Mouse (Mus musculus) embryonic stem cell, embryonic (primary cell): ENCODE data around the gene Ms4a6b.
"Not testable (repeated sequence)": the region's sequence is repeated elsewhere in the genome, so short reads cannot be mapped to it uniquely, and the experiment has no call there.

ENCODE experiments used
- CTCF ChIA-PET, 4 experiments: fragments of 300-600 bp in 2 of 4; fragments of 350-600 bp in 2 of 4; sonication (Branson Sonifier 250); formaldehyde crosslinking; loops; one replicate each; lab custom pipeline; 2022; ENCODE audit warnings: inconsistent platforms in 2 of 4; lab: Charles Lee
- POLR2A ChIA-PET, 4 experiments: fragments of 300-600 bp in 2 of 4; fragments of 350-600 bp in 2 of 4; sonication (Branson Sonifier 250); formaldehyde crosslinking; loops; one replicate each; lab custom pipeline; 2022; ENCODE audit warnings: antibody characterized with exemption in 4 of 4, inconsistent platforms in 1 of 4; lab: Charles Lee

Ms4a6b gene

GRCm38 (mm10) chr19:11518356-11518755 is 2.0 kb downstream of the Ms4a6b start:
- CTCF ChIA-PET, POLR2A ChIA-PET: not testable (repeated sequence)

- ChIA-PET POLR2A (no interaction called here), CTCF (no interaction called here)
These were observed 3.8 kb downstream of the Ms4a6b start for GRCm38 (mm10) chr19:11520146-11520545.

- ChIA-PET POLR2A (no interaction called here), CTCF (no interaction called here)
These were observed 17.1 kb downstream of the Ms4a6b start for GRCm38 (mm10) chr19:11533421-11533820.

GRCm38 (mm10) chr19:11533888-11534445 is 17.7 kb downstream of the Ms4a6b start:
- ChIA-PET POLR2A (no interaction called here), CTCF (no interaction called here)

GRCm38 (mm10) chr19:11536593-11536992 is 20.3 kb downstream of the Ms4a6b start, which contains the start of gene Ms4a4d:
Gene Ms4a4d, plus strand, starts transcription at chr19:11536801.
- CTCF ChIA-PET, result no interaction called here
- POLR2A ChIA-PET, result interaction anchor here in 1 of 4 experiments (0.9 kb wide), 1 partner anchor 238 kb away, joined by 3 read pairs; no protein-coding TSS in a partner anchor

- CTCF ChIA-PET, result no interaction called here
These were observed 21.0 kb downstream of the Ms4a6b start for GRCm38 (mm10) chr19:11537336-11537735.

GRCm38 (mm10) chr19:11540166-11540821 is 24.0 kb downstream of the Ms4a6b start:
- CTCF ChIA-PET, POLR2A ChIA-PET: not testable (repeated sequence)

More at GRCm38 (mm10) chr19:11537336-11537735, 21.0 kb downstream of the Ms4a6b start:
- POLR2A ChIA-PET, result interaction anchor here in 1 of 4 experiments (0.6 to 0.9 kb wide), 2 partner anchors 64 to 238 kb away, joined by 3 to 6 read pairs; no protein-coding TSS in a partner anchor

- CTCF ChIA-PET, POLR2A ChIA-PET: not testable (repeated sequence)
These were observed 28.1 kb downstream of the Ms4a6b start for GRCm38 (mm10) chr19:11544383-11544782.

- POLR2A ChIA-PET, result interaction anchor here in 1 of 4 experiments (0.7 kb wide), 1 partner anchor 237 kb away, joined by 3 read pairs; no protein-coding TSS in a partner anchor
- CTCF ChIA-PET, result no interaction called here
These were observed 31.6 kb downstream of the Ms4a6b start for GRCm38 (mm10) chr19:11547911-11548310.

- ChIA-PET CTCF (no interaction called here), POLR2A (no interaction called here)
These were observed 38.4 kb downstream of the Ms4a6b start for GRCm38 (mm10) chr19:11554726-11555125.

- CTCF ChIA-PET, result not testable (repeated sequence)
These were observed 43.2 kb downstream of the Ms4a6b start for GRCm38 (mm10) chr19:11559560-11559959.

GRCm38 (mm10) chr19:11574965-11575364 is 58.7 kb downstream of the Ms4a6b start:
- ChIA-PET CTCF (interaction anchor here in 1 of 4 experiments (0.5 kb wide), 1 partner anchor 946 kb away, joined by 4 read pairs; no protein-coding TSS in a partner anchor), POLR2A (no interaction called here)

More at GRCm38 (mm10) chr19:11559560-11559959, 43.2 kb downstream of the Ms4a6b start:
- POLR2A ChIA-PET, result not testable (repeated sequence)
